Mouse (Mus musculus) adrenal gland, postnatal 10 days (tissue): Measurements from ENCODE around the gene Pnpla2. TPM values are rescaled to one million over a fixed set of nuclear protein-coding genes. Genes with fewer than 3 reads are reported as not detected.
A peak's percentile ranks its signal among the peaks of the same experiment; 100 is the strongest.
"Not testable (repeated sequence)": the region's sequence is repeated elsewhere in the genome, so short reads cannot be mapped to it uniquely, and the experiment has no call there.

Source experiments
- DNase-seq: peaks from one replicate; pipeline ENCODE4 v3.0.0; 2021; ENCODE audit warnings: mixed read lengths
- long read RNA-seq, 2 experiments: library from polyadenylated mRNA; stranded (forward); transcript quantifications; one replicate each; pipeline ENCODE4 v2.0.0; 2021
- total RNA-seq, 2 experiments: library from RNA; stranded (reverse); gene quantifications; 2 replicates each; pipeline ENCODE4 v1.2.3; 2021

Gene Pnpla2
- total RNA-seq: 1,000 to 10,000 TPM; 1,181 to 1,292 TPM
- long read RNA-seq, experiment 1, transcript Pnpla2-203 (9 exons, 2,625 nt): major isoform, 690 of 1,138 reads
- long read RNA-seq, experiment 1, partial matches to known transcripts: 305 of 1,138 reads
- long read RNA-seq, experiment 1, other reads (novel, unspliced or antisense): 143 of 1,138 reads
- long read RNA-seq, experiment 2, transcript Pnpla2-203 (9 exons, 2,625 nt): major isoform, 502 of 643 reads
- long read RNA-seq, experiment 2, partial matches to known transcripts: 125 of 643 reads
- long read RNA-seq, experiment 2, other reads (novel, unspliced or antisense): 14 of 643 reads

- peak; percentile 98 for DNase-seq
Observed at GRCm38 (mm10) chr7:141454967-141455551, at the start of gene Pnpla2. Gene Pnpla2 (plus strand): TSS chr7:141455198.

DNA sequence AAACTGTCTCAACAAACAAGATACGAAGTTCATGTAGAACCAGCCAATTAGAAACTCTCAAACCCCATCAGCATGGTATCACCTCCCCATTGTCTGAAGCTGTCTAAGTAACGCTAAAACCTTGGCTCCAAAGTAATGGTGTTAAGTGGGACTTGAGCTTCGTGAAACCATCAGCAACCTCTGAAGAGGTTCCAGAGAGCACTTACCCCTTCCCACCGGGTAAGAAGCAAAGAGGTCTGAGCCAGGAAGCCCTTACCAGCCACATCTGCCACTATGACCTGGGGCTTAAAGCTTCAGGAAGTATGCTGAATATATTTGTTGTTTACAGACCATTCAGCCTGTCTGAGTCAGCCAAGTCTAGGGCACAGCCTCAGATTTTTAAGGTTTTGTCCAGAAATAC lies 49.5 kb upstream of the Pnpla2 start:
- DNase-seq: no peak

GRCm38 (mm10) chr7:141407670-141408069 lies 47.3 kb upstream of the Pnpla2 start:
- DNase-seq: not testable (repeated sequence)

DNA sequence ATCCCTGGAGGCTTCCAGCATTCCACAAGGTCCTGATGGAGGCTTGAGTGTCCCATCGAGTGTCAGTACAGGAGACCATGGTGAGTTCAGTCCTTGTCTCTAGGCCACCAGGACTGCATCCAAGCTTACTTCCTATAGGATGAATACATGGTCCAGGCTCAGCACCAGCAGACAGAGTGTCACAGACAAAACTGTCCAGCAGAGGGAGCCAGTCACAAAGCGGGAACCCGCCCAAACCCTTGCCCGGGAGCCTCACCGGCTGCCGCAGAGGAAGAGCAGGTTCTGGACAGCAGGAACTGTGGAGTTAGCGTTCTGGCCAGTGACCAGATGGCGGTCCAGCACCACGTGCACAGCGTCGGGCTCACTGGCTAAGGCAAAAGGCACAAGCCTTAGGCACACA lies 46.2 kb upstream of the Pnpla2 start:
- peak; percentile 95 for DNase-seq

DNA sequence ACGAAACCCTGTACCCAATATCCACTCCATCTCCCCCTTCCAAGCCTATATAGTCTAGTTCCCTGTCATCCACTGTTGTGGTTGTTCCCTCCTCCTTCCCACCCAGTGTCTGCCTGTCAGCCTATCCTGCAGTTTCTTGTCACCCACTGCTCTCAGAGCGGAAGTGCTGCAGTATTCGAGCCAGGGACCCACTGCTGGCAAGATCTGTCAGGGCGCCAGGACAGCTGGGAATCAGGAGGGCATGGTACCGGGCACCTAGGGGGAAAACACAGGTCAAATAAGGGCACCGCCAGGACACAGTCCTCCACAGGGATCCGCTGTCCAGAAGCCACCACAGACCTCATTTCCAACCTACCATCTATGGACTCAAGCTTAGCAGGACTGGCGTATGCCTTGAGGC lies 44.4 kb upstream of the Pnpla2 start:
- no peak for DNase-seq

DNA sequence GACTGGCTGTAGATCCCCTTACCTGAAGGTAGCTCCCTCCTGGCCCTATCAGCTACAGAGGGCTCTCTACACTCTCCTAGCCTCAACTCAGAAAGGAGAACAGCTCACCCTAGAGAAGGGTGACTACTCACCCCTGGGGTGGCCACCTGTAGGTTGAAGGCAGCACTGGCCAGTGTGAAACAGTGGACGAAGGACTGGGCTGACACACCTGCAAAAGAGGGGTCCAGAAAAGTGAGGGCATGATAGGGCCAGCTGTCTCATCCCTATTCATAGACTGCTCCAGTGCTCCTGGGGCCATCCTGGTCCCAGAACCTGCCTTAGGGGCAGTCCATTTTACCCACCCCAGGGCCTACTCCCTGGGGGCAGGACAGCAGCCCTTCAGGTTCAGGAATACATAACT lies 43.3 kb upstream of the Pnpla2 start:
- no peak for DNase-seq

- peak; percentile 30 for DNase-seq
Observed at GRCm38 (mm10) chr7:141413331-141413730, 41.7 kb upstream of the Pnpla2 start.

DNA sequence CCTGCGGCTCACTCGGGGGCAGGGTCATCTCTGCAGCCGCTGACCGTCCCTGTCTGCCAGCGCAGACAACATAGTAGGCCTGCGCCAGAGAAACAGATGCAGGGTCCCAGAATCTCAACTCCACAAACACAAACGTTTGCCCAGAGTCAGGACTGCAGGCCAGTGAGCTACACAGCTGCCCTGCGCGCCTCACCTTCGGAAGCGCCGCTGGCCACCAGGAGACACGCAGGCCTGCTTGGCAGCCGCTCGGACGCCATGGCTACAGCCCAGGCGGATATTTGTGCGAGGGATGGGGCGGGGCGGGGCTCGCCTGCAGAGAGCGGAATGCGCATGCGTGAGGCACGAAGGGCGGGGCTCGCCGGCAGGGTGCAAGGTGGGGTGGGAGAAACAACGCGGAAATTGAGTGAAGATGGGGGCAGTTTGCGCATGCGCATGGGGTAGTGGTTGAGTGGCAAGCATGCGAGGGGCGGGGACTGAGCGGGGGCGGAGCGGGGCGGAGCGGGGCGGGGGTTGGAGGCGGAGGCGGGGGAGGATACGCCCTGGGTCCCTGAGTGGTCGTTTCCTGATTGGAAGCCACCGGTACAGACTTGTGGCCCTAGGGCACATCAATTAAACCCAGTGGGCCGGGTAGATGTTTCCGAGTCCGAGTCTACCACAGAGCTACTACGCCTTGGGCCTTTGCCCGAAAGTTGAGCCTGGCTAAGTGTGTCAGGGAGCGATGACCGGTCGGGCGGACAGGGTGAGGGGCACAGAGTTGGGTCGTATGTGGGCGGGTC lies 41.0 kb upstream of the Pnpla2 start, which contains the start of gene Gatd1:
Gatd1 (minus strand) TSS at position 328 of the 776 bp plus-strand sequence.
- DNase-seq: peak; percentile 100

DNA sequence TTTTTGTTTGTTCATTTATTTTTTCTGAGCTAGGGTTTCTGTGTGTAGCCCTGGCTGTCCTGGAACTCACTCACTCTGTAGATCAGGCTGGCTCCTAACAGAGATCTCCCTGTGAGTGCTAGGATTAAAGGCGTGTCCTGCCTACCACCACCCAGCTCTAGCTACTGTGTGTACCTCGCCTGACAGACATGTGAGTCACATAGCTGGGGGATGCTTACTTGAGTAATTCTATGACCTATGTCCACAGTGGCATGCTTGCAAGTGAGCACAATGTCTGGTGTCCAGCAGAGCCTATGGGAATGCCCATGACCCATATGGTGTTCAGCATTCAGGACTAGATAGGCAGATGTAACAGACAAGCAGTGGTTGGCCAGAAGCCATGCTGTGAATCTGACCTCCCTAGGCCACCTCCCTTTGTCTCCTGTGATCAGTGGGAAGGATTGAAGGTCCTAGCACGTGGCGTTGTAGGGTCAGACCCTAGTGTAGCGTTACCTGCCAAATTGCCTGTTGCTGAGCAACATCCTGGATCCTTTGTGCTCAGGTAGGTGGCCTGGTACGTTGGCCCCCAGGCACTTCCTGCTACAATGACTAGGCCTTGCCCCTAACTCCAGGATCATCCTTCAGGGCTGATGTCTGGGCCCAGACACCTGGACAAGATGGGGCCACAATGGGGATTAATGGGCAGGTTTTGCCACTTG lies 38.7 kb upstream of the Pnpla2 start:
- no peak for DNase-seq

DNA sequence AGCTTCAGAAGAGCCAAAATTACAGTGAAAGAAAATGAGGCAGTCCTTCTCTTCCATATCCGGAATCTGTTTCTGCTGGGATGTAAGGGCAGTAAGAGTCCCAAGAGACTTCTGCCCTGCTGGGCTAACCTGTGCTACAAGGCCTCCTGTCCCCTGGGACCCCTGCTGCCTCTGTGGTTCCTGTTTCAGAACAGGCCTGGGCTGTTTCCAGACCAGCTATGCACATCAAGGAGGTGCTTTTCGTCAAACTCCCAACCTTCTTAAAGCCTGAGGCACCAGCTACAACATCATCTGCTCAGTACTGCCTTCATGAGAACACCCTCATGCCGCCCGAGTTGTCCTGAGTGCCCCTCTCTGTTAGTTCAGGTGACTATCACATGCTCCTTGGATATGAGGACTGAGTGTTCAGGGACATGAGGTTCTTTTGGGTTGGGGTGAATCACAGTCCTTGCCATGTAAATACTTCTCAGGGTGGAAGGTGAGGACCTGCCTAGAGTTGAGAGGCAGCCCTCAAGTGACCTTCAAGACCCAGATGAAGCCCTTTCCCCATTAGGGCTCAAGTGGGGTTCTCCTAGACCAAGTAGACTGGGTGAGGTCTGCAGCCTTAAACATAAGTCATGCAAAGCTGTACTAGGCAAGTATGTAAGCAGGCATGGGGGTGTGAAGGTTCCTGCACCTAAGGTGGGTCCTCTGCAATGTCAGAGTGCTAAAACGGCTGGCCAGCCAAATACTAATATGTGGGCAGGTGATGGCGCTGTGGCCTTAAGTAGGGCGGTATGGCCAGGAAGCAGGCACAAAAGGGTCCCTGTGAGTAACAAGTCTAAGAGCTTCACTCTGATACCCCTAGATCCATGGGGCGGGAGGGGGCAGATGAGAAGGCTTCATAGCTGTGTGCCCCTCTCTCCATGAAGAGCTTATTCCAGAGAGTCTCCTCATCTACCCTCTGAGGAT lies 37.0 kb upstream of the Pnpla2 start:
- DNase-seq: no peak

DNA sequence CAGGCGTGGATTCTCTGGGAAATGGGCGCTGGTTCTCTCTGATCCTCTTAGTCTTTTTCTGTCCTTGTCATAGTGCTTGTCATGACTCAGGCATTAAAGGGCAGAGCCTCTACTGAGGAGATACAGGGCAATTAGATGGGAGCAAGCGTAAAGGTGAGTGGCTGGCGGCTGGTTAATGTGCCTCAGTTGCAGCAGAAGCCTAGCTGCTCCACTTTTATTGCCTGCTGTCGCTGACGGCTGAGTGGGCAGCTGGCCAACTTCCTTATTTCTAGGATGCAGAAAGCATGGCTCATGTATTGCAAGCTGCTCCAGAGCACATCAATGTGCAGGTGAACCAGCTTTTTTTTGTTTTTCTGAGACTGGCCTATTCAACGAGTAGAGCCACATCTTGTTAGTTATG lies 36.0 kb upstream of the Pnpla2 start:
- DNase-seq: peak; percentile 60

DNA sequence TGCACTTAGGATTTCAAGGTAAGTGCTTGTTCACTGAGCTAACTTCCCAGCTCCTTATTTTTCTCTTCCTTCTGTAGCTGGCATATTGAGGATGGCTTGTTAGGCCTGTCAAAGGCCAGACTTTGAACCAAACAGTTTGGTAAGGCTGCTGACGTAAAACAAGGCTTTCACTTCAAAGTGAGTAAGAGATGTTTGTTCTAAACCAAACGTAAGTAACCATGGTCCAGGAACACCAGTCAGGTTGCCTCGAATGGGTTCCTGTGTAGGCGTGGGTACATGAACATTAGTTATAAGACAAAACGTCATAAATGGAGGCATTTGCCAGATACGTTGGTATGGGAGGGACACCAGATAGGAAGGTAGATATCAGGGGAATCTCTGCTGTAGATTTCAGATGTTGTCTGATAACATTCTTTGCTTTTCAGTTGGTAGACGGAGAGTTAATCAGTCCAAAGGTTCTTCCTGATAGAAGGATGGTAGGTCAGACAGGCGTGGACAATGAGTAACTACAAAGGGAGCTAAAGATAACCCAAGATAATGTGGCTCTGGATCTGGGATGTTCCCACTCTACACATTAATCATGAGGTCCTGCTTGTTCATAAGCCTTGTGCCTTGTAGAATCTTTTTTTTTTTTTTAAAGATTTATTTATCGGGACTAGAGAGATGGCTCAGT lies 34.8 kb upstream of the Pnpla2 start:
- no peak for DNase-seq

DNA sequence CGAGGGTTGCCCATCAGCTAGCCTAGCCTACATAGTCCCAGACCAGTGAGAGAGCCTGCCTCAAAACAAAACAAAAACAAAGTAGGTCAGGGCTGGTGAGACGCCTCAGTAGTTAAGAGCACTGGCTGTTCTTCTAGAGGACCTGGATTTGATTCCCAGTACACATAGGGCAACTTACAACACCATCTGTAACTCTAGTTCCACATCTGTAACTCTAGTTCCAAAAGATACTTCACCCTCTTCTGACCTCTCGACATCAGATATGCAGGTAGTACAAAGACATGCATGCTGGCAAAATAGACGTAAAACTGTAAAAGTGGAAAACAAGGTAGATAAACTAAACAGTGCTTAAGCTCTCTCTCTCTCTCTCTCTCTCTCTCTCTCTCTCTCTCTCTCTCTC lies 31.2 kb upstream of the Pnpla2 start:
- DNase-seq: no peak

- no peak for DNase-seq
Observed at GRCm38 (mm10) chr7:141426948-141427730, 27.9 kb upstream of the Pnpla2 start.

DNA sequence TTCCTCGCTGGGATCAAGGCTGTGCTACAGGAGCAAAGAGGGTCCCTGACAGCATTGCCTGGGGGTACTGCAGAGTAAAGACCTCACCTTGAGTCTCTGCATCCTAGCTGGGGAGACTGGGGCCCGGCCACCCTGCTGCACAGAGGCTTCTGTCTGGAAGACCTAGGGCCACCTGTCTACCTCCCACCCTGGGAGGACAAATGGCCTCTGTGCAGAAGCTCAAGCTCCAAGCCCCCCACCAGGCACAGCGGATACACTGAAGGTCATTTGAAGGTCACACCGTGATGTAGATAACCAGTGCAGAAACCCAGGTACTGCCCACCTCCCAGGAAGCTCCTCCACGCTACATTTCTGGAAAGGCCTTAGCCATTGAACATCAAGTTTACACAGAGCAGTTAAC lies 26.3 kb upstream of the Pnpla2 start:
- no peak for DNase-seq

DNA sequence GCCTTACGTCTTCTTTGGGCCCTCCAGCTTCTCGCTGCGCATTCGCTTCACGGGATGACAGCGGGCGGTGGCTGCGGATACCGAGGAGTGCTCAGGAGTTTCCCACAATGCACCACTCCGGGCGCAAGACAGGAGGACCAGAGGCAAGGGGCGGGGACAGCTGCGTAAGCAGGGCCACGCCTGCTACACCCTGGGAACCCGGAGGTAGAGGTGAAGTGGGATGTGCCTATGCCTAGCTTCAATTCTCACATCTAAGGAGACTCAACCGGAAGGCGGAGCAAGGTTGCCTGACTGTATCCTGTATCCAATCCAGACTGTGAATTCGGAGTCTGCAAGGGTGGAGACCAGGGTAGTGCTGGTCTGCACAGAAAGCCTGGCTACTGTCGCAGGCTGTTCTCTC lies 25.7 kb upstream of the Pnpla2 start, which contains the start of gene Cend1:
Cend1 (minus strand) TSS at position 182 of the 400 bp plus-strand sequence.
- DNase-seq: peak; percentile 60

- peak; percentile 68 for DNase-seq
Observed at GRCm38 (mm10) chr7:141429840-141430584, 25.0 kb upstream of the Pnpla2 start.

DNA sequence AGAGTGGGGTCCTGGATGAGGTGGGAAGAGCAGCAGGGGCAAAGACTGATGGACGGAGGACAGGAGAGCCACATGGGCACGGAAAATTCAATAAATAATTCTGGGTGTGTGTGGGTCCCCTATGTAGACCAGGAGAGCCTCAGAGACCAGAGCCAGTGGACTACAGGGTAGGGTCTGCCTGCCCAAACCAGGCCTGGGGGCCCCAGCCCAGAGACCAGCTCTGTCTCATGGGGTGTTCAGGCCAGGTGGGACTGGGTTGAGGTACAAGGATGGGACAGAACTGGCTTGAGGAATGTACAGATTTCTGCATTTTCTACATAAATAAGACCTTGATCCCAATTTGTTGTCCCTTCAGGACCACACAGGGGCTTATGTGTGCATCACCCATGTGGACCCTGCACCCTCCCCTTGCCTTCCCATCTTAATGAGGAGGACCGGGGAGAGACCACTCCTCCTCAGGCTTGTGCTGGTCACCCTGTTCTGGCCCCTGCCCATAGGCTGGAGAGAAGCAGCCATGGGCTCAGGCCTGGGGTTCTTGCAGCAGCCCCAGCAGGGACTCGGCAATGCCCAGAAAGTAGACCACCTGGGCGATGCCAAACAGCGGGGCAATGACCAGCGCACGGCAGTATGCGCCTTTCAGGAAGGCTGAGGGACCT lies 24.3 kb upstream of the Pnpla2 start:
- no peak for DNase-seq
